Mouse (Mus musculus) Muller cell, postnatal 12 days (primary cell): ENCODE measurements around the gene Nckap5.

Experiments used
- DNase-seq: peaks from one replicate; pipeline ENCODE4 v3.0.0-alpha.2; 2015; ENCODE audit errors: inconsistent ontology term

The Nckap5 gene

DNA sequence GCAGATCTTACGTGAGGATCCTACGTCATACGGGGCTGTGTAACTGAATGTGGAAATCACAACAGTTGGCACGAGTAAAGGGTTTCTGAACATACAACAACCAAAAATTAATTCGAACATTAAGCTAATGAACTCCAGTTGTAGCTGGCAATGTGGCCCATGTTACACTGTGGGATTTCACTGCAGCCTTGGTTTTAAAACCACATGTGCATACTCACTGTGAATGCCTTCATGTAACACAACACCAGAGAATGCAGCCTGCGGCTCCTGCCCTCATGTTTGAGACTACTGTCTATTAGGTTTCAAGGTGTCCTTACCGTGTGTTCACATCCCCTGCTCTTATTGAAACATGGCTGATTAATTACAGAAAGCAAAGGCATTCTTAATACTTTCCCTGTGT lies 269.7 kb downstream of the Nckap5 start:
- no peak for DNase-seq

- DNase-seq: no peak
Measured at GRCm38 (mm10) chr1:126557791-126558294, 272.8 kb downstream of the Nckap5 start.

DNA sequence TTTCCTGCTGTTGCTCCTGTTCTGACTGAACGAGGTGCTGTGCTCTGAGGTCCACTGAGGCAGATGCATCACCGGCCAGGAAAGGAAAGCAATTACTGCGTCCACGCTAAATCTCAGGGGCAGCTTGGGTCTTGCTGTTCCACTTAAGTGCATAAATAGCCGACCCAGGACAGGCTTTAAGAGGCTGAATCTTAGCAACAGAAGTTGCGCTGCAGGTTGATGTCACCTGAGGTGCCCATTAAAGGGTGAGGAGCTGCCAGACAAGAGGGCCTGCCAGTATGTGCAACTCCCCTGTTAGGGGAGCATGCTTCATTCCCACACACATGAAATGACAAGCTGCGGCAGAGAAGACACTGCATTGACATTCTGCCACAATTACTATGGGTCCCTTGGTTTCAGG lies 282.6 kb downstream of the Nckap5 start:
- no peak for DNase-seq

DNA sequence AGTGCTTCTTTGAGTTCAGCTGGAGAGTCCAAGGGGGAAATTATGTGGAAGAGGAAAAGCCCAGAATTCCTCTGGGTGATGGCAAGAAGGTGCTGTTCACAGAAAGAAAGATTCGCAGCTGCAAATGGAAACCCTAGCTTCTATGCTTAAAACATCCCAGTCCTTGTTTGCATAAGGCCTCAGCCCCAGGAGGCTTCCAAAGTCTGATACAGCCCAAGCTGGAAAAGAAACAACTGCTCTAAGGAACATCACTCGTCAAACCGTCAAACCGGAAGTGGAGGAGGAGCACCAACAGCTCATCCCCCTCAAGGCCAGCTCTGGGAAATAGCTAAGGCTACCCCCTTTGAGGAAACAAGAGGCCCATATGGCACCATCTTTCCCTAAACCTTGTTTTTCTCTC lies 286.1 kb downstream of the Nckap5 start:
- no peak for DNase-seq

DNA sequence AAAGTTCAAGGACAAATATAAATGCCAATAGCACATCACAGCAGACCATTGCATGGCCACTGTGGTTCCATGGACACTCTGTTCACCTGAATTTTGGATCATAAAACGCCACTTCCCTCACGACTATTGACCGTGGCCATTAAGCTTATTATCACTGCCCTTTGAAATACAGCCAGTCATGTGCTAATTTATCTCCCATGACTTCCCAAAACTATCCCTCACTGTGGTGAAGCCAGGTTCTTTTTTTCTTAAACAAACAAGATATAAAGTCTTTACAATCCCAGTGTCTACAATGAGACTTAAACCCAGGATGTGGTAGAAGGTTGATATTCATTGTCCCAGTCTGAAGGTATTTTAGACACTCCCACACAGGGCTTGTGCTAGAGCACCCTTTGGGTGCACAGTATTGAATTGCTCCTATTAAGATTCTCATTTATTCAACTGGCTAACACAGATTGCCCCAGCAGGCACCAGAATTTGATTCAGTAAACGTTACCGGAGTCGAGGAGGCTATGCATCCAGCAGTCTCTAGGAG lies 293.3 kb downstream of the Nckap5 start:
- DNase-seq: no peak

DNA sequence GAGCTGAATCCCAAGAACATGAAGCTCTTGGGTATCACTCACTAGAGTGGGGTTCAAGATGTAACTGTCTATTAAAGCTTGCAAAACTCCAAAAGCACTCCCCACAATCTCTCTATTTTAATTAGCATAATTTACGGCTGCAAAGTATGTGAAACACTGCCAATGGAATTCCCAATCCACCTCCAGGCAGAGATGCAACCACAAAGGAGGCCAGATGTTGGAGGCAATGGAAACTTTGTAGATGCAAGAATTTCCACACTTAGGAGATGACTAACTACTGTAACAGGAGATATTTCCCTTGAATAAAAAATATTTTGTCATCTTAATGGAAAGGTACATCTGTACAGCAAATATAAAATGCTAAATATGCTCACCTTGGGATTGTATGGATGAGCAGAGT lies 295.1 kb downstream of the Nckap5 start:
- DNase-seq: no peak

- no peak for DNase-seq
Measured at GRCm38 (mm10) chr1:126534046-126534445, 296.6 kb downstream of the Nckap5 start.

DNA sequence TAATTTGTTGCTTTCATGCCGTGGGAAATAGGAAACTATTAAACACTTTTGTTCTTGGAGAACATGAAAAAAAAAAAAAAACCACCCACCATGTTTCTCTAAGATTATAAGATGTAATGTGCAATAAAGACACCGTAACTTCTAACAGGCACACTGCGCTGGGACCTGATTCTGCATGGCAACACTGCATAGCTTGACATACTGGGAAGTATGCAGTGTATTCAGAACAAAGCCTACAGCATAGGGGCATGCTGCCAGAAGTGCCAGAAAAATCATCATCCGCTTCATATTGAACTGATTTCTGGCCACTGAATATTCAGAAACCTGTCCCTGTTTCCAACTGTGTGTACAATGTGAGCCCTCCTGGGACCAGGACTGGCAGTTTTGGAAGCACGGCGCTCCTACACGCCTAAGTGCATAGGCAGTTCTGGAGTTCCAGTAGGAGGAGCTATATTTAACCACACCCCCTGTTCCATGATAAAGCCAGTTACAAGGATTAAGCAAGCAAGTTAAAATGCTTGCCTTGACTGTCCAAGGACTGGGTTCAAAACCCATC lies 302.5 kb downstream of the Nckap5 start:
- no peak for DNase-seq

DNA sequence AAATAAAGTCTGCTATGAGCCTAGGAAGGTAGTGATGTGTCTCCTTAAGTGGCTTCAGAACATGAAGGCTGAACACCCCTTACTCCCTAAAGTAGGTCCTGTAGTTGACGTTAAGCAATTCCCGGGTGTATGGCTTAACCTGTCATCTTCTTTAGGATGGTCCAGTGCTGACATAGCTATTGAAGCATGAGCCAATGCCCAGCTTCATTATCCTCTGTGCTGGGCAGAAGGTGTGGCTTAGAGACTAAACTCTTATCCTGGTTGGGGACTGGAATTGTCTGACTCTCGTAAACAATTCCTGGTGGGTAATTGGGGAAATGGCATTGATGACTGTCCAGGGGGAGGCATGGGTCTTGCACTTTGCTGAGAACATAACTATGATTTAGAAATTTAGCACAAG lies 312.5 kb downstream of the Nckap5 start:
- no peak for DNase-seq

DNA sequence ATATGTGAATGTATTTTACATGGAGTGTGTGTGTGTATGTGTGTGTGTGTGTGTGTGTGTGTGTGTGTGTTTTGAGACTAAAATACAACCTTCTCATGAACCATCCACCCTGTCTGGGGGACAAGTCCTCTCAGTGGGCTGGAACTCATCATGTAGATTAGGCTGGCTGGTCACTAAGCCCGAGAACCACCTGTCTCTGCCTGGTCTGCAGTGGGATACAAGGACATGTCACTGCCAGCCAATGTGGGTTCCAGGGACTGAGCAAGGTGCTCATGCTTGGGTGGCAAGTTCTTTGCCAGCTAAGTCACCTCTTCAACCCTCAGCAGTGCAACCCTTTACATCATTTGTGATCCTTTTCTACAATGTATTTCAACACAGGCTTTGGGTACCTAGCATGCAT lies 313.2 kb downstream of the Nckap5 start:
- no peak for DNase-seq

GRCm38 (mm10) chr1:126515054-126515756 lies 315.4 kb downstream of the Nckap5 start:
- no peak for DNase-seq

DNA sequence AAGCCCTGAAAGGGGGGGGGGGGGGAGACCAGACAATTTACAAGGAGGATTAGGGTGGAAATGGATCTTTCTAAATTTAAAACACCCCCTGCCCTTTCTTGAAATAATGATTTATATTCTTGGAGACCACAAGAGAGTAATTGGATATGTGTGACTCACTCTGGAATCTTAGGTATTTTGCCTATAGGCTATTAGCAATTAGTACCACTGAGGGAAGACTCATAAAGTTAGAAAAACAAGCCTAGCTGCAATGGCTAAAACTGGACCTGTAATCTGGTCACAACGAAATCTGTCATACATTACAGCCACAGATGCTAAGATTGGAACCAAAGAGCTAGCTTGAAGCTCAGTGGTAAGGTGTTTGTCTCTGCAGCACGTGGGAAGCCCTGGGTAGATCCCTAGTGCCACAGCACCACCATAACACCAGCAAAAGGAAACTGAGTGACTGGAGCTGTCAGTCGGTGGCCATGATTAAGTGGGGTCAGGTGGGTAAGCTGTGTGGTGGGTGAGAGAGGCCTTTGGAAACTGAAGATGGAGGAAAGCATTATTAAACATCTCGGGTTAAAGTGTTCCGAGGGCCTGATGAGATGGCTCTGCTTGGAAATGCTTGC lies 318.7 kb downstream of the Nckap5 start:
- DNase-seq: no peak

GRCm38 (mm10) chr1:126504717-126505116 lies 325.9 kb downstream of the Nckap5 start:
- DNase-seq: no peak

DNA sequence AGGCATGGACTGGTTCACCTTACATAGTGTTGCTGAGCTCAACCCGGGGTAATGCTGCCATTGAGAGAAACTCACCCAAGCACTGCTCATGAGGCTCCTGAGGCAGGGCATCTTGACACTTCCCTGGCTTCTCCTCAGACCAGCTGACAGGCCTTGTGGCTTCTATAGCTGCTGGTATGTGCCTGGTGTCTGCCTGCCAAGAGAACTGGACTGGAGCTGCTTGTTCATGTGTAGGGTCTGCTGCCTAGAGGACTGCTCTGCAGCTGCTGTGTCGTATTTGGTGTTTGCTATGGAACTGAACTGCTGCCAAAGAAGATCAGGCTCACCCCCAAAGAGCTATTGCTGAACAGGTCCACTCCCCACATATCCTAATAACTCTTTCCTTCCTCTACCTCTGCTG lies 327.9 kb downstream of the Nckap5 start:
- DNase-seq: peak; percentile 40

DNA sequence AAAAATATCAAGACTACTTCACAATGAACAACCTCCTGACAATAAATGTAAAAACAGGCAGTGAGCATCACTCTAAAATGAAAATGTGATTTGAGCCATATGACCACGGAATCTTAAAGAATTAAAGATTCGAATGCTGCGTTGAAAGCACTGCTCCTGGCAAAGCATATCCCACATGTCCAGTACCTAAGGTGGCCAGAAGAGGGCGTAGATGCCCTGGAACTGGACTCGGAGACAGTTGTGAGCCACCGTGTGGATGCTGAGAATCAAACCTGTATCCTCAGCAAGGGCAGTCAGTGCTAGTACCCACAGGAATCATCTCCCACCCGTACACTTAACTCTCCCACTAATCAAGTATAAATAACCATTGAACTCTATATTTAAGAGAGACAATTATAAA lies 333.9 kb downstream of the Nckap5 start:
- DNase-seq: no peak

GRCm38 (mm10) chr1:126492206-126493071 lies 338.2 kb downstream of the Nckap5 start:
- DNase-seq: peak; percentile 61

GRCm38 (mm10) chr1:126491412-126491811 lies 339.2 kb downstream of the Nckap5 start:
- DNase-seq: no peak

GRCm38 (mm10) chr1:126490256-126490655 lies 340.3 kb downstream of the Nckap5 start:
- DNase-seq: no peak

DNA sequence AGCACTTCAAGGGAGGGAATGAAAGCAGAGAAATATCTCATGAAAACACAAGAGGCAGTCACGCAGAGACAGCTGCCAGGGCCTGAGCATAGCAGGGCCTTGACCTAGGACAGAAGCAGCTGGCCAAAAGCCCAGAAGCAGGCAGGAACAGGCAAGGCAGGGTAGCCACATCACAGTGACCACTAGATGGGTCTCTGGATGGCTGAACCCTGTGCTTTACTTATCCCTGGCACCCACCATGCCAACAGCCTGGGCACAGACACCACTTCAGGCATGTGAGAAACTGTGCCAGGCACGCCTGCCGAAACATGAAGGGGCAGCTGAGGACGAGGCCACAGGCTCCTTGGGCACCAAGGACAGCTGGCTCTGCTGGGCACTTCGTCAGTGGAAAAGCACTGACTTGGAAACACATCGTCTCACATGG lies 345.9 kb downstream of the Nckap5 start:
- peak; percentile 78 for DNase-seq

DNA sequence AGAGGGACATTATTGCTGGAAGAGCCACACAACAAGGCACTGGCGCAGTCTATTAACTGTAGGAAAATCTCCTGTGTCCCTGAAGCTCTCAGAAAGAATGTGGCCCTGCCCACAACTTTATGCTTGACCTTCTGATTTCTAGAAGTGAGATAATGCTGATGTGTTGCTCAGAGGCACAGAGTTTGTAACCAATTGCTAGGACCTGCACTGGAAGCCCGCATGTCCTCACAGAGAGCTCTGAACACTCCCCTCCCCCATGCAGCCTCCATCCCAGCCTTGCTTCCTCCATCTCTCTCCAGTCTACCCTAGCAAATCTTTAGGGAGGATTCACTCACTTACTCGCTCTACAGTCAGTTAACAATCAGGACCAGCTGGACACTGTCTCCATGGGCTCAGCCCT lies 346.9 kb downstream of the Nckap5 start:
- no peak for DNase-seq

GRCm38 (mm10) chr1:126481459-126482228 lies 349.0 kb downstream of the Nckap5 start:
- DNase-seq: peak; percentile 29
